Mouse (Mus musculus): Measurements from ENCODE around the gene Rims1. TPM values are rescaled to one million over a fixed set of nuclear protein-coding genes. Genes with fewer than 3 reads are reported as not detected.

Rims1 gene
- polyA plus RNA-seq, 1 experiment: 7.6 TPM

DNA sequence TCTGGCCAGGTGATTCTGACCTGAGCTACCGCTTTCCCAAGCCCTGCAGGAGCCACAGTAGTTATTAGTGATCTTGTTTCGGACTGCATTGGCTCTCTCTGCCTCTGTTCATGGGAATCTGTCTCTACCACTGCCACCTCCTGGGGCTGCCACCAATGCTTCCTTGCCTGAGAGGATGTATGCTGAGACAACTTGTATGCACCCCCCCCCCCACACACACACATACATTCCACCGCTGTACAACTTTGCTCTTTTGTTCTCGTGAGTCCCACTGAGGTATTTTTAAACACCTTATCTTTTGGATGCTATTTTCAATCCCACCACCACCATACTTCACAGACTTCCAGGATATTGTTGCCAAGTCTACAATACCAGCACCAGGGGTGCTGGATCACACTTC is 122.3 kb downstream of the Rims1 start:
- Histone ChIP-seq H3K9ac (ENCODE audit: low read depth, poor library complexity, severe bottlenecking) (no peak overlapping the region), H3K4me3 (ENCODE audit: low read depth, low read length) (no peak overlapping the region), H3K27ac (ENCODE audit: insufficient read depth, low read length) (no peak overlapping the region), H3K36me3 (ENCODE audit: control insufficient read depth, insufficient read depth, low read length, poor library complexity, severe bottlenecking) (no peaks in the 10 kb centered on the region), H3K9me3 (replicated peaks; ENCODE audit: control insufficient read depth, insufficient read depth, low read length, poor library complexity, severe bottlenecking) (no peaks in the 10 kb centered on the region), H3K4me1 (ENCODE audit: control insufficient read depth, insufficient read depth, low read length) (no peaks in the 10 kb centered on the region), H3K27me3 (ENCODE audit: control insufficient read depth, insufficient read depth, low read length, poor library complexity, severe bottlenecking) (no peaks in the 10 kb centered on the region)
- TF ChIP-seq EP300 (IDR thresholded peaks at IDR 0.05; ENCODE audit: insufficient read depth, low read depth, low read length) (no peak), POLR2A (IDR thresholded peaks at IDR 0.05; ENCODE audit: insufficient read depth, low read length) (no peak), CTCF (IDR thresholded peaks at IDR 0.05; ENCODE audit: low read depth, low read length) (no peak)

DNA sequence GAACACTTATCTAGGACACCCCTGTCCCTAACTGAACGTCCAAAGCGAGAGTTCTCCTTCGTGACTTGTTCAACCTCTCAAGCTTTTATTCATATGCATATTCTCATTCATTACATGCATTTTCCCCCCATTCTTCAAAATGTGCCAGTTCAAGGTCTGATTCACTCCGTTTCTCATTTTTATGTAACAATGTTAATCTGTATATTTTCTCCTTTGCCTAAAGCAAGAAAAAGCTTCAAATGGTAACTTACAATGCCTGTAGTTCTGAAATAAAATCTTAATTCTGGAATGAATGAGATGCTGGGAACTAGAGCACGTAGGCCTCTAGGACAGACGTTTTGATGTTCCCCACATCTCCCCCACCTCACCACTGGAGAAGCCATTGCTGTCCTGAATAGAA is 141.6 kb downstream of the Rims1 start:
- Histone ChIP-seq H3K27ac (ENCODE audit: insufficient read depth, low read length) (no peak overlapping the region), H3K9ac (ENCODE audit: low read depth, poor library complexity, severe bottlenecking) (no peak overlapping the region), H3K36me3 (ENCODE audit: control insufficient read depth, insufficient read depth, low read length, poor library complexity, severe bottlenecking) (no peaks in the 10 kb centered on the region), H3K4me3 (ENCODE audit: low read depth, low read length) (no peak overlapping the region), H3K9me3 (replicated peaks; ENCODE audit: control insufficient read depth, insufficient read depth, low read length, poor library complexity, severe bottlenecking) (no peaks in the 10 kb centered on the region), H3K4me1 (ENCODE audit: control insufficient read depth, insufficient read depth, low read length) (no peaks in the 10 kb centered on the region), H3K27me3 (ENCODE audit: control insufficient read depth, insufficient read depth, low read length, poor library complexity, severe bottlenecking) (no peaks in the 10 kb centered on the region)
- TF ChIP-seq EP300 (IDR thresholded peaks at IDR 0.05; ENCODE audit: insufficient read depth, low read depth, low read length): no peak
- no peak for TF ChIP-seq POLR2A (IDR thresholded peaks at IDR 0.05; ENCODE audit: insufficient read depth, low read length)
- TF ChIP-seq CTCF (IDR thresholded peaks at IDR 0.05; ENCODE audit: low read depth, low read length): no peak

DNA sequence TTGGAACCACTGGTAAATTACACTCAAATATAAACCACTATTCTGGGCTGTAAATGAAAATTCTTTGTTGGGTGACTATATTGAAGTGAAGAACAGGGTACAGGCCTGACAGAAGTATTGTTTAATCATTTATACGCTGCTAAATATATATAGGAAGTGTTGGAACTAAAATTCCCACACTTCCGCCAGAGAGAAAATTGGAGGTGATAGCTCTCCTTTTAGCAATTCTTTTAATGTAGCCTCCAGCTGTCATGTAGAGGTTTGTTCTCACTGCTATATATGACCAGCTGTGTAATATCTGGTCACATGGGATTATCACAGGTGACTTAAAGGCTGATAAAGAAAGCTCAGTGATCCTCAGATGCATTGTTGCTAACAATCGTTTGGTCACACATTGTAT is 144.0 kb downstream of the Rims1 start:
- H3K9me3 ChIP-seq (replicated peaks; ENCODE audit: control insufficient read depth, insufficient read depth, low read length, poor library complexity, severe bottlenecking): no peaks in the 10 kb centered on the region
- no peaks in the 10 kb centered on the region for H3K36me3 ChIP-seq (ENCODE audit: control insufficient read depth, insufficient read depth, low read length, poor library complexity, severe bottlenecking)
- H3K4me1 ChIP-seq (ENCODE audit: control insufficient read depth, insufficient read depth, low read length): no peaks in the 10 kb centered on the region
- TF ChIP-seq EP300 (IDR thresholded peaks at IDR 0.05; ENCODE audit: insufficient read depth, low read depth, low read length): no peak
- TF ChIP-seq POLR2A (IDR thresholded peaks at IDR 0.05; ENCODE audit: insufficient read depth, low read length): no peak
- TF ChIP-seq CTCF (IDR thresholded peaks at IDR 0.05; ENCODE audit: low read depth, low read length): no peak
- H3K4me3 ChIP-seq (ENCODE audit: low read depth, low read length): no peak overlapping the region
- H3K9ac ChIP-seq (ENCODE audit: low read depth, poor library complexity, severe bottlenecking): no peak overlapping the region
- no peak overlapping the region for H3K27ac ChIP-seq (ENCODE audit: insufficient read depth, low read length)
- no peaks in the 10 kb centered on the region for H3K27me3 ChIP-seq (ENCODE audit: control insufficient read depth, insufficient read depth, low read length, poor library complexity, severe bottlenecking)

DNA sequence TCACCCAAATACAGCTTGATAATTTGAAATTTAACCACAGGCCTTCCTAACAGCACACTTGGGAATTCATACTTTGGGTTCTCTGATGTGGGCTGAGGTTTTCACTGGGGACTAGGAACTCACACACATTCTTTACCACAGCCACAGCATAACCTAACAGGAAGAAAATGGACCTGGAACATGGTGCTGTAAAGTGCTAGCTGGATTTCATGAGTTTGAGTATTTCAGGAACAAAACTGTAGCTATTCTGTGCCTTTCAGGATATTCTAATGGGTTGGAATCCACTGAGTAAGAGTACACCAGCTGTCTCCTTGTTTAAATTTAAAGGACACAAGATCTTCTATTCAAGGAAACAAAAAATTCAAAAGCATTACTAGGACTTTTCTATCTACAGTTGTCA is 149.8 kb downstream of the Rims1 start:
- H3K27ac ChIP-seq (ENCODE audit: insufficient read depth, low read length): no peak overlapping the region
- no peaks in the 10 kb centered on the region for H3K36me3 ChIP-seq (ENCODE audit: control insufficient read depth, insufficient read depth, low read length, poor library complexity, severe bottlenecking)
- no peaks in the 10 kb centered on the region for H3K27me3 ChIP-seq (ENCODE audit: control insufficient read depth, insufficient read depth, low read length, poor library complexity, severe bottlenecking)
- no peak for TF ChIP-seq CTCF (IDR thresholded peaks at IDR 0.05; ENCODE audit: low read depth, low read length)
- TF ChIP-seq POLR2A (IDR thresholded peaks at IDR 0.05; ENCODE audit: insufficient read depth, low read length): no peak
- TF ChIP-seq EP300 (IDR thresholded peaks at IDR 0.05; ENCODE audit: insufficient read depth, low read depth, low read length): no peak
- H3K9me3 ChIP-seq (replicated peaks; ENCODE audit: control insufficient read depth, insufficient read depth, low read length, poor library complexity, severe bottlenecking): no peaks in the 10 kb centered on the region
- H3K4me1 ChIP-seq (ENCODE audit: control insufficient read depth, insufficient read depth, low read length): no peaks in the 10 kb centered on the region
- no peak overlapping the region for H3K9ac ChIP-seq (ENCODE audit: low read depth, poor library complexity, severe bottlenecking)
- no peak overlapping the region for H3K4me3 ChIP-seq (ENCODE audit: low read depth, low read length)

- Histone ChIP-seq H3K4me3 (ENCODE audit: low read depth, low read length) (no peak overlapping the region), H3K9ac (ENCODE audit: low read depth, poor library complexity, severe bottlenecking) (no peak overlapping the region), H3K27me3 (ENCODE audit: control insufficient read depth, insufficient read depth, low read length, poor library complexity, severe bottlenecking) (no peaks in the 10 kb centered on the region)
Observed at GRCm38 (mm10) chr1:22654903-22655302, 150.9 kb downstream of the Rims1 start.

GRCm38 (mm10) chr1:22650588-22650987 is 155.2 kb downstream of the Rims1 start:
- Histone ChIP-seq H3K4me3 (ENCODE audit: low read depth, low read length) (no peak overlapping the region), H3K36me3 (ENCODE audit: control insufficient read depth, insufficient read depth, low read length, poor library complexity, severe bottlenecking) (no peaks in the 10 kb centered on the region), H3K4me1 (ENCODE audit: control insufficient read depth, insufficient read depth, low read length) (no peaks in the 10 kb centered on the region), H3K9ac (ENCODE audit: low read depth, poor library complexity, severe bottlenecking) (no peak overlapping the region), H3K27ac (ENCODE audit: insufficient read depth, low read length) (no peak overlapping the region), H3K27me3 (ENCODE audit: control insufficient read depth, insufficient read depth, low read length, poor library complexity, severe bottlenecking) (no peaks in the 10 kb centered on the region), H3K9me3 (replicated peaks; ENCODE audit: control insufficient read depth, insufficient read depth, low read length, poor library complexity, severe bottlenecking) (no peaks in the 10 kb centered on the region)
- no peak for TF ChIP-seq POLR2A (IDR thresholded peaks at IDR 0.05; ENCODE audit: insufficient read depth, low read length)
- no peak for TF ChIP-seq EP300 (IDR thresholded peaks at IDR 0.05; ENCODE audit: insufficient read depth, low read depth, low read length)
- no peak for TF ChIP-seq CTCF (IDR thresholded peaks at IDR 0.05; ENCODE audit: low read depth, low read length)

More at GRCm38 (mm10) chr1:22654903-22655302, 150.9 kb downstream of the Rims1 start:
- no peaks in the 10 kb centered on the region for H3K36me3 ChIP-seq (ENCODE audit: control insufficient read depth, insufficient read depth, low read length, poor library complexity, severe bottlenecking)
- H3K9me3 ChIP-seq (replicated peaks; ENCODE audit: control insufficient read depth, insufficient read depth, low read length, poor library complexity, severe bottlenecking): no peaks in the 10 kb centered on the region
- TF ChIP-seq CTCF (IDR thresholded peaks at IDR 0.05; ENCODE audit: low read depth, low read length) (no peak), POLR2A (IDR thresholded peaks at IDR 0.05; ENCODE audit: insufficient read depth, low read length) (no peak), EP300 (IDR thresholded peaks at IDR 0.05; ENCODE audit: insufficient read depth, low read depth, low read length) (no peak)
- no peaks in the 10 kb centered on the region for H3K4me1 ChIP-seq (ENCODE audit: control insufficient read depth, insufficient read depth, low read length)
- no peak overlapping the region for H3K27ac ChIP-seq (ENCODE audit: insufficient read depth, low read length)
